Mouse (Mus musculus) cerebellum, postnatal 10 days (tissue): ENCODE measurements around the gene Hcls1.
A peak's percentile ranks its signal among the peaks of the same experiment; 100 is the strongest.

Source experiments
- DNase-seq, 2 experiments: peaks; one replicate each; pipeline ENCODE4 v3.0.0; 2021; ENCODE audit warnings: mixed read lengths in 2 of 2

Gene Hcls1

DNA sequence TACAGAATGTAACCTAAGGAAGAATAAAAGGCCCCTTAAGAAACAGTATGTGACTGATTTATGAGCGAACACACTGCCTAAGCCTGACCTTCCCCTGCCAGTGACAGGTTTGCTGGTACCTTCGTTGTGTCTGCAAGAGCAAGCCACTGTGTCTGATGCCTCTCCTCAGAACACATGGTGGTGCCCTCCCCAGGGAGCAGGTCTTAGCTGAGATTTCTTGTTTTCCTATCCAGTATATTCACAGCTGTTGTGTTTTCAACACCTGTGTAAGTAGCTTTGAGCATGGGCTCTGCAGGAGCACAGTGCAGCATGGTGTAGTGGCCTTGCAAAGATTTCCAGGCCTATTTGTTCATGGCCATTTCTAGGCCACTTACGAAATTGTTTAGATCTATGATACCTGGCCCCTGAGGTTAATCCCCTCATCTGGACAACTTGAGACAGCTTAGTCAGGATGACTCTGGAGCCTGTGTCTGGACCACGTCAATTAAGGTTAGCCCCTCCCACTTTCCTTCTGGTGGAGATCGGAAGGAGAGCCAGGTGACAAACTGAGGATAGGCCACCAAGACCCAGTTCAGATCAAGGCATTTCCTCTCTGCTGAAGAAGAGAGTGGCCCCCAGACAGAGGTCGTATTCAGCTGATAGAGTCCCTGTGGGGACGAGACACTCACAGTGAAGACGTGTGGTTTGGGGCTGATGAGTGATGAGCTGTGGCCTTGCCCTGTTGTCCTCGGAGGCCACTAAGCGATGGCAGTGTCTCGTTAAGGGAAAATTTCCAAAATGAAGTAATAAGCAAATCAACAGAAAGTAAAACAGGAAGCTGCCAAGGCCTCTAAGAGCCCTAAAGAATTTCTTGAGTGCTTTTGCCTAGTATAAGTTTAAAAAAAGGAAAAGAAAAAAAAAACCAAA, 4.3 kb upstream of the Hcls1 start:
- DNase-seq: no peak

DNA sequence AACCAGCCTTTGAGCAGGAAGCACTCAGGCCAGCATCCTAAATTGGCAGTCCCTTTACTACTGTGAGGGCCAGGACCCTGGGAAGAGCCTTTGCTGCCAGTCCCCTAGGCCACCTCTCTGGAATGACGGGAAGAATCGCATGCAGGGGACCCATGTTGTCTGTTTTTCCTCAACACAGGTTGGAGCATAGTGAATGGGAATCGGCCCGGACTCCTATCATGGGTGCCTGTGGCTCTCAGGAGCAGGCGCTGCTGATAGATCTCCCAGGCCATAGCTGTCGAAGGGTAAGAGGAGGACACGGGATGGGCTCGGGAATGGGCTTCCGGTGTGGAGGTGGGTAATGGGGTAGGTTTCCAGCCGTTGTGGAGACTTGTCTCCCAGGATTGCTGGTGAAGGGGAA, 3.4 kb upstream of the Hcls1 start:
- DNase-seq: no peak

DNA sequence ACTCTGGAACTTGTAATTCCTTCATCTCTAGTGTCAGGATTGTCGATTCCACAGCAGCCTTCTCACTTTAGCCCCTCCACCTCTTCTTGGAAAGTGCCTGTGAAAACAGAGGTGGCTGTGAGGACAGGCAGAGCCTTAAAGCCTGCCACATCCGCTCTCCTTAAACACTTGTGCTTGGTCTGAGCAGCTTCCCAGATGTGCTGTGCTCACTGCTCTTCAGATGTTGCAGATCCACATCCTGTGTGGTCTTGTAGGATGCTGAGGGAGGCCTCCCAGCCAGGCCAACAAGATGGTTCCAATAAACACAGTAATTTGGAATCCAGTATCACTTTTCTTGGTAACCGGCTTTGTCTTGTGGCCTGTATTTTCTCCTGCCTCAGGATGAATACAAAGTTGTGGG, 2.8 kb upstream of the Hcls1 start:
- no peak for DNase-seq

DNA sequence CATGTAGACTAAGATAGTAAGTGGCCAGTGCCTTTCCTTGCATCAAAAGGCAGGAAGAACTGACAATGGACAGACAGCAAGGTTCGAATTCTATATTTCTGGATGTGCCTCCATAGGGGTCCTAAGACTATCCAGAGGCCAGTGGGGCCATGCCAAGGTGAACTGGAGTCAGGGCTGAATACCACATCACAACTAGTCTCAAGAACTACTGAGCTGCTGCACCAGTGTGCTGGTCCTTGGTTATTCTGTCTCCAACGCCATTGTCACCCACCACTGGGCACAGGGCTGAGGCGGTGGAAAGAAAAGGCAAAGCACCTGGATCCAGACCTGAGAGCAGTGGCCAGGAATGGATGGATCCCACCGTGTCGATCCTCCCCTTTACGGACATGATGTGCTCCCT, 2.2 kb upstream of the Hcls1 start:
- DNase-seq: no peak

DNA sequence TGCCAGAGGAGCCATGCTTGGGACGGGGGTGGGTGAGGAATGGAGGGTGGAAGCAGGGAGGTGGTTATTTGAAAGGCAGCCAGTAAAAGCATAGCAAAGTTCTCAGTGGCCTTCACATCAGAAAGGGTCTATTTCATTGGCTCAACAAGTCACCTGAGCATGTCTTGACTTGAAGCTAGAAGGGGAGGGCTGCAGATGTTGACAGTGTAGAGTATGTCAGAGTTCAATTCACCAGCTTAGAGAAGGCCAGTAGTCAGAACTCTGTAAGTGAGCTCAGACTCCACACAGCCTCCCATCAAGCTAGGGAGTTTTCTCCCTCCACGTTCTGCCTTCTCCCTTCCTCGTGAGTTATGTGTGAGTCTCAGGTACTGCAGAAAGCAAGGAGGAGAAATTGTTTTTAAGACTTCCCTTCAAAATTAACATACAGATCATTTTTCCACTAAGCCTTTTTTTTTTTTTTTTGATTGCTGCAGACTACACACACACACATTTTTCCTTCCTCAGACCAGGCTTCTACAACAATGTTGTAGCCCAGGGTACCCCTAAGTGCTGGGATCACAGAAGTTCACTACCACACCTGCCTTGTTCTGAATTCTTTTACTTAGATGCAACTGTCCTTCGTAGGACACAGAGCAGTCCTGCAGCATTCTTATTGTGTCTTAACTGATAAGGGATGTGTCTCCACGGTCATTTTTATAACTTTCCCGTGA, 497 bp upstream of the Hcls1 start:
- DNase-seq: no peak

DNA sequence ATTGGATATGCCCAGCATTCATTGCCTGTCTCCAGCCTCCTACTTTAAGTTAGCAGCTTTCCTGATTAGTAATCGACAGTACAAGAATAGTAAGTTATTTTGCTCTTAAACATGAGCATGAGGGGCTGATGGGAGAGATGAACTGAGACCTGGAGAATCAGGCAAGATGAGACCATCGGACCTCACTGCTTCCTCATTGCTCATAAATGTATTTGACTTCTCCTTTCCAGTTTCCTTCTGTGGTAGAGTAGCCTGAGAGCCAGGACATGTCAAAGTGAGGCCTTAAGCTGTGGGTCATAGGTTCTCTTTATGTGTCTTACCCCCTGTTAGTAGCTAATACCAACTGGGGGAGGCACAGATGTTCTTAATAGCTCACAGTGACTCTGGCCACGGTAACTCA, 1.0 kb downstream of the Hcls1 start:
- no peak for DNase-seq

DNA sequence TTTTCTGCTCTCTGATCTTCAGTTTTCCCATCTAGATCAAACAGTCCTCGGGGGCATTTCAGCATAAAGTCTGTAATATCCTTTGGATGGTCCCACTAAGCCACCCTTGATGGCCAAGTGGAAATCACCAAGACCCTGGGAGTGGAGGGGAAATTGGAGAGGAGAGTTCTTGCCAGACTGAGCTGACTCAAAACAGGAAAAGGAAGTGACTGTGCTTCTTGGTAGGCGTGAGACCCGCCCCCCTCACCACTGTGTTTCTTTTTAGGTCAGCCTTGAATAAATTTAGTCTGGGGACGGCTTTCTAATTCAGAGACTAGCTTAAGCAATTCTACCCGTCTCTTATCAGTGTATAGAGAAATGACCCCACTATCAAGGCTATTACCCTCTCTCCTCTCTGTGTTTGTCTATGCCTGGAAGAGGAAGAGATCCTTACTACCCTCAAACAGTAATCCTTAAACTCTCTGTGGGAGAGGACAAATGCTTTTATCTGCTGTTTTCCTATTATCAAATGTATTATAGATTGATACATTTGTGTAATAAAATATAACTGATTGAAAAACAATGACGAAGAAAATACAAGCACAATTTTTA, 6.4 kb downstream of the Hcls1 start:
- DNase-seq: no peak

DNA sequence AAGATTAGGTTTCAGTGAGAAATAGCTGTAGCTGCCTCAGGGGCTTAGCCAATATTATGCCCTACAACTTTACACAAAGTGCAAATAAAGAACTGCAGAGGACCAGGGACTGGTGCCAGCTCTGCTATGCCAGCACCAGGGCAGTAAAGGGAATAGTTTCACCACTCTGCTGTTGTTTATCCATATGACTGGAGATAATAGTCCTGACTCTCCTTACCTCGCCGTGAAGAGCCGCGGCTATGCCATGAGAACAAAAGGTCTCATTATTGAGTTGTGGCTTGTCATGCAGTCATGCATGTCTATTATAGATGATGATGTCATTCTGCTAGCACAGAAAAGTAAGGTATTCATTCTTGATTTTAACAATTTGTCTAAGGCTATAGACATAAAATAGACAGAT, 7.1 kb downstream of the Hcls1 start:
- no peak for DNase-seq

DNA sequence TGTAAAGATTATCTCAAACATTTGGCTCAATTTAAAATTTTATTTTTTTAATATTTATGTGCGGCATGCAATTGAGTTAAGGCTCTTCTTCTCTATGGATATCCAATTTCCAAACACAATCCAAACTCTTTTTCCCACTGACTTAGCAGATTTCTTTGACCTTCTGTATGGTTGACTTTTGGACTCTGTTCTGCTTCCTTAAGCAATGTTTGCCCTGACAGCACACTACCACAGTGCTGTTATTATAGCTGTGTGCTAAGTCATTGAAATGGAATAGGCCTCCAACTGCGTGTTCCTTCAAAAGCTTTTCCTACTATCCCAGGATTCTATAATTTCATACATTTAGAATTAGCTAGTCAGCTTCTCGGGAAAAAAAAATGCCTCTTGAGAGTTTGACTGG, 8.8 kb downstream of the Hcls1 start:
- no peak for DNase-seq

DNA sequence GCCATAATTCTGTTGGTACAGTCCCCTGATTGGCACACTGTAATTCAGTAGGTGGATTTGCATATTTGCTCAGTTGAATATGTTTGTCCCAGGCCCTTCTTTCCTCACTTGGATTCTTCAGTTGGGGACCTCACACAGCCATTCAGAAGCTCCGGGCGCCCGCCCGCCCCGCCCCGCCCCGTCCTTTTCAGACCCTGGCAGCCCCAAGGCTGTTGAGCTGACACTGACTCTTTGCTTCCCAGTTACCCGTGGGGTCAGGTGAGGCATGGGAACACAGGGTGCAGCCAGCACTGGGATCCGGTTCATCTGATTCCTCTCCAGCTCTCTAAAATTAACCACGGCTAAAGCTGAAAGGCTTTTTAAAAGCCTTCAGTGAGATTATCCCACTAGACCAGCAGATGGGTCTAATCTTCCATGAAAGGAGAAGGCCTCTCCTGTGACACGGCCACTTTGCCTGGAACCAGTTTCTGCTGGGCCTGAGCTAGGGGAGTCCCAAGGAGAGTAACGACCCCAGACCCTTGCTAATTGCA, 10.2 kb downstream of the Hcls1 start:
- peak; percentile 58 to 59 for DNase-seq

DNA sequence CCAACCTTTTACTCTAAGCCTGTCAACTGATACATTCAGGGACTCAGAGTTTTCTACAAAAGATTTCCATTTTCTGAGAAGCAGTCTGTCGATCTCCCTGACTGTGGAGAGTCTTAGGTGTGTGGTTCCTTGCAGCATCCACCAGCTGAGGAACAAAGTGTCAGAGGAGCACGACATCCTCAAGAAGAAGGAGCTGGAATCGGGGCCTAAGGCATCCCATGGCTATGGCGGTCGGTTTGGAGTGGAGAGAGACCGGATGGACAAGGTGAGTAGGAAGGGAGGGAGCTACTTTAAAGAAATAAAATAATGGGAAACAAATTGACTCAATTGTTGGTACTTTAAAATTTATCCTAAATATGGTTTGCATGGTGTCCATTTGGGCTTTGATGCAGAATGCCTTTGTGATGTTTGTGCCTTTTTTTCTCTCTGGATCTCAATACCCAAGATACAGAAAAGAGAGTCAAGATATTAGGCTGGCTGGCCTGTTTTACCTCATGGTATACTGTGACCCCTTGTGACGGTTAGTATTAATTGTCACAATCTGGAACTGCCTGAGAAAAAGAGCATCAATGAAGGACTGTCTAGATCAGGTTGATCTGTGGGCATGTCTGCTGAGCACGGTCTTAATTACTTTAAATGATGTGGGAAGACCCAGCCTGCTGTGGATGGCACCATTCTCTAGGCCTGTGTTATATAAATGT, 11.8 kb downstream of the Hcls1 start:
- DNase-seq: no peak

DNA sequence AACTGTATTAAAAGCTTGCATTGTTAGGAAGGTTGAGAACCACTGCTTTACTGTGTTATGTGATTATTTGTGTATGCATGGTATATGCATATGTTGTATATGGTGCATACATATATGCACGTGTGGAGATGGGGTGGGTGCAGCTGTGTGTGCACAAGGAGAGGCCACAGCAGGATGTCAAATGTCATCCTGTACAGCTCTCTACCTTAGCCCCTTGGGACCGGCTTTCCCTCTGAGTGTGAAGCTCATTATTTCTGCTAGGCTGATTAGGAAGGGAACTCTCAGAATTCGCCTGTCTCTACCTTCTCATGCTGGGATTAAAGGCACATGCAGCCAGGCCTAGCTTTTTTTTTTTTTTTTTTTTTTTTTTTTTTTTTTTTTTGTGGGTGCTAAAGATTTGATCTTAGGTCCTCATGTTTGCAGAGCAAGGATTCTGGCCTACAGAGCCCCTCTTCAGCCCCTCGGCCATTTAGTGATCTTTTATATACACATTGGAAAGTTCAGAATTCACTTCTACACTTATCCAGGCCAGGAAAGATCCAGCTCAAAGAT, 12.9 kb downstream of the Hcls1 start:
- DNase-seq: no peak

DNA sequence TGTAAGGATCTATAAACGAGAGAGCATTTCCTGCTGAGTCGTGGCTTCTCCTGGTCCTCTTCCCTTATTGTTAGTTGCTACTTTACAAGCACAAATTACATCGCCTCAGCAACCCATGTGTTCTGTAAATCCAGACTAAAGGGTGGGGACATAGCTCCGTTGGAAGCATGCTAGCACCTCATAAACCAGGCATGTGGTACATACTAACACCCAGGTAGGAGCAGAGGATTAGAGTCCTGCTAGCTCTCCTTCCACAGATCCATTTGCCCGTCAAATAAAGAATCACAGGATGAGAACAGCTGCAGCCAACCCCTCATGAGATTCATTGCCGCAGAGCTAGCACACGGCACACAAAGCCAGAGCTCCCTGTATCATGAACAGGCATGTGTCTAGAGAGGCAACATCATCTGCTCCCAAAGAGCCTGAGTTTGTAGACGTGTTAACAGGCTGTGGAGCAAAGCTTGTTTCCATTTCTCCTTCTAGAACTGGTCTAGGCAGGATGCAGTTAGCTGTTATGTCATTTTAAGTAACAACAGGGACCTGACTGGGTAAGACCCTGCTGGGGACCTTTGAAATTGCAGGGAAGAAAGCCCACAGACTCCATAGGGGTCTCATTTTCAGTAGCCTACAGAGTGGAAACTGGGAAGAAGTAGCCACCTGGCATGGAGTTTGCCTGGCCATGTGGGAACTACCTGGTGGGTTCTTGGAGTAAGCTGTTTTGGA, 15.0 kb downstream of the Hcls1 start:
- peak; percentile 48 to 50 for DNase-seq

DNA sequence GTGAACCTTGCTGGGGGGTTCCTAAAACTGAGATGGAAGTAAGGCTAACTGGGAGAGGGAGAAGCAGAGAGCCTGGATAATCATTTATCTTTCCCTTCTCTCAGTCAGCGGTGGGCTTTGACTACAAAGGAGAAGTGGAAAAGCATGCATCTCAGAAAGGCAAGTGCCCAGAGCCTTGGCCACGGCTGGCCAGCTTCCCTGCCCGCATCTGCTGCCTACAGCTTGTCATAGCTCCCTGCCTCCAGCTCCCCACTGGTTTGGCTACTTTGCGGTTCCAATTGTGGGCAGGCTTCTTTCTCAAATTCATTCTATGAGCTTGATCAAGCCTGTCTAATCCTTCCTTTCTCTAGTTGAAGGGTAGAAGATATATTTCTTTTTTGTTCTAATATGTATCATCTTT, 16.2 kb downstream of the Hcls1 start:
- peak; percentile 93 to 96 for DNase-seq

DNA sequence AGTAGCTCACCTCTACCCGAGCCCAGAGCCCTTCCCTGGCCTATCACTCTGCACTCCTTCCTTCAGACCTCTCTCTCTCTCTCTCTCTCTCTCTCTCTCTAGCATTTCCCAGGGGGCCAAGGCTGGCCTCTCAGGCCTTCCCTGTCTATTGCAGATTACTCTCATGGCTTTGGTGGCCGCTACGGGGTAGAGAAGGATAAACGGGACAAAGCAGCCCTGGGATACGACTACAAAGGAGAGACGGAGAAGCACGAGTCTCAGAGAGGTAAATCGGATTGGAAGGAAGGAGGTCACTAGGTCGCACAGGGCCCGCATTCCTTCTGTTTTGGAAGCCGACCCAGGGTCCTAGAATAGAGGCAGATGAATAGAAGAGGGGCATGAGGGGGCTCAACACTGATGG, 20.3 kb downstream of the Hcls1 start:
- DNase-seq: no peak

DNA sequence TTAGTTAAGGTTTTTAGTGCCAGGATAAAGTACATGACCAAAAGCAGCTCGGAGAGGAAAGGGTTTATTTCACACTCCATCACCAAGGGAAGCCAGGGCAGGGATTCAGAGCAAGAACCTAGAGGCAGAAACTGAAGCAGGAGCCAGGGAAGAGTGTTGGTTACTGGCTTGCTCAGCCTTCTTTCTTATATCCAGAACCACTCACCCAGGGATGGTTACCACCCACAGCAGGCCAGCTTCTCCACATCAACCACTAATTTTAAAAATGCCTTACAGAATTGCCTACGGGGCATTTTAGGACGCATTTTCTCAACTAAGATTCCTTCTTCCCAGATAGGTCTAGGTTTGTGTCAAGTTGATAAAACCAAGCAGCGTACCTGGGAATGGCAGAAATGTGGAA, 28.6 kb downstream of the Hcls1 start:
- no peak for DNase-seq

DNA sequence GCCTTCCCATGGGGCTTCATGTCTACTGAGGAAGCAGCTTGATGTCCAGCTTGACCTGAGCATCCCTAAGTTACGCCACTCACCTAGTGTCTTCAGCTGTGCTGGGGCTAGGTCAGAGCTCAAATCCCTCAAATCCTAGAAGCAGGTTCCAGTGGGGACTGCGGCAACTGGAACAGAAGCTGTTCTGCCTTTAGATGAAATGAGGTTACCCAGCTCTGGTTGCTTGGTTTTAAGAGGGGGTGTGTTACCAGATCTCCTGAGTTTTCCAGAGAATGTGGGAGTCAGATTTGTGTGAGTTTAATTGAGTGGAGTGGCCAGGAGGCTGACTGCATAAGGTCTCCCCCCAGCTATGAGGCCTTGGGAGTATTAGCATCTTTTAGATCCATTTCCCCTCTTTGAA, 44.3 kb downstream of the Hcls1 start:
- DNase-seq: no peak

DNA sequence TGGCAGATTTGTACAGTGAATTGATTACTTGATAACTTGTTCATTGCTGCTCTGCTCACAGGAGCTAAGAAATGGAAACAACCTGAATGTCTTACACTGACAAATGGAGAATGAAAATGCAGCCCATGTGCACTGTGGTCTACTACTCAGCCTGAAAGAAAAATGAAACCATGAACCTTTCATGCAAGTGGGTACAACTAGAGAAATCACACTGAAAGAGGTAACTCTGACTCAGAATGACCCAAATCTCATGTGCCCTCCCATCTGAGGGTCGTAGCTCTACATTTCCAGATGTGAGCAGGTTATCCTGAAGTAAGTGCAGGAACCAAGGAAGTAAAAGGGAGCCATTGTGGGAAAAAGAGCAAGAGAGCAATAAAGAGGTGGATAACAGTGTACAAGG, 49.0 kb downstream of the Hcls1 start:
- no peak for DNase-seq

DNA sequence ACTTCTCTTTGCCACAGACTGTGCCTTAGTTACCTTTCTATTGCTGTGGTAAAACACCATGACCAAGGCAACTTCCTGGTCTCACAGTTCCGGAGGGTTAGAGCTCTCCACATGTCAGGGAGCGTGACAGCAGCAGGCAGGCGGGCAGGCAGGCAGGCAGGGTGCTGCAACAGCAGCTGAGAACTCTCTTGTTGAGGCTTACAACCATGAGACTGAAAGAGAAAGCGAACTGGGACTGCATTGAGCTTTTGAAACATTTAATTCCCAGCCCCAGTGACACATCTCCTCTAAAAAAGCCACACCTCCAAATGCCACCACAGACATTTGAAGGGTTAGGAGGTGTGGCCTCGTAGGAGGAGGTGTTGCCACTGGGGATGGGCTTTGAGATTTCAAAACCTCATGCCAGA, 50.9 kb downstream of the Hcls1 start:
- no peak for DNase-seq

DNA sequence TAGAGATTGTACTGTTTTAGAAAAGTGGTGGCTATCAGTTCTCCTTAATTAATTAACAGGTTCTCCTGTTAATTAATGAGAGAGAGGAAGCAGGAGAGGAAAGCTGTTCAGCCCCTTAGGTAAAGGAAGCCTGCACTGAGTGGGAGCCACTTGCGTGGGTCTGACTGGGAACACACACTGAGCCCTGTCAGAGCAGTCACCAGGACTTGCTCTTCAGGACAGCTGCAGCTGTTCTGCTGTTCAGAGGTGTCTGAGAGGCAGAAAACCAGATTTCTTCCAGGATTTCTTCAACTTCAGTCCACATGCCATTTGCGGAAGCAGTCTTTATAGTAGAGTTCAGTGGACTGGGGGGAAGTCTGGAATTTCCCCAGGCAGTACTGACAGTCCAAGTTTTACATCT, 52.6 kb downstream of the Hcls1 start:
- DNase-seq: no peak

DNA sequence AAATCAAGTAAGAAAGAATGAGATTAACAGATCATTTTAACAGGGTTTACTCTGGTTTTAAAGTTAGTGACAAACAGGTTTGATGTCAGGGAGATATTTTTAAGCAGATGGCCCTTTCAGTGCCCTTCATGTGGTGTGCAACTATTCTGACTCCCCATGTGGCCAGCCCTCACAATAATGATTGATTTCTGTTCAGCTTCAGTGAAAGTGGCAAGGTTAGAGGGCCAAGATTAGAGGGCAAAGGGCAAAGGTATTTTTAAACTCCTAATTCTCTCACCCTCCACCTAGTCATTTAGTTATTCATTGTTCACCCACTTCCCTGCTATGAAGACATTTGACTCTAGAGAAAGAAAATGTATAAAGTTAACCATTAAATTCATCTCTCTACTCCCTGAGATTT, 53.3 kb downstream of the Hcls1 start:
- DNase-seq: no peak

DNA sequence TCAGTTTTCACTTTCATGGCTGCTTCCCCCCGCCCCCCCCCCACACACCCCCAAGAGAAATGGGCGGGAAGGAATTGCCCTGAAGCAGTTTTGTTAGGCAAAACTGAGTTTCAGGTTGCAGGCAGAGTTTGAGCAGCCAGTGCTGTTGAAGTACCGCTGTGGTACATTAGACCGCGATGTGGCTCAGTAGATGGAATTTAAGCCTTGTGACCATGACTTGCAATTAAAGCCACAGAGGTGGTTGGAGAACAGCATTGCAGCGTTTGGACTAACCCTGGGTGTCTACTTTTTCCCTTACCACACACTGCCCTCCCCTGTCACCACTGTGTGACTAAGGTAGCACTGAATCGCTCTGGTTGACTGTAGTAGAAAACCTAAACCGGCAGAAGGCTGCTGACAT, 54.7 kb downstream of the Hcls1 start:
- no peak for DNase-seq
